Mouse (Mus musculus) macrophage (primary cell): Measurements from ENCODE around the gene Zap70. TPM values are rescaled to one million over a fixed set of nuclear protein-coding genes. Genes with fewer than 3 reads are reported as not detected.
A peak's percentile ranks its signal among the peaks of the same experiment; 100 is the strongest.

ENCODE experiments used
- H3K27ac ChIP-seq: fragments of 350-480 bp; formaldehyde crosslinking; 2 replicates; pipeline ENCODE4 v1.9.0; 2021
- H3K36me3 ChIP-seq: fragments of 350-480 bp; formaldehyde crosslinking; 2 replicates; pipeline ENCODE4 v1.9.0; 2021; ENCODE audit errors: inconsistent target
- H3K4me3 ChIP-seq: fragments of 350-480 bp; formaldehyde crosslinking; 2 replicates; pipeline ENCODE4 v1.9.0; 2021; ENCODE audit errors: inconsistent target
- H3K79me2 ChIP-seq: fragments of 350-480 bp; formaldehyde crosslinking; 2 replicates; pipeline ENCODE4 v1.9.0; 2021; ENCODE audit errors: inconsistent target
- WGBS: methylation state at CpG from one replicate; pipeline ENCODE4 v1.1.7; 2026; ENCODE audit warnings: inconsistent platforms; ENCODE audit not compliant: missing documents; 5-methylcytosine and 5-hydroxymethylcytosine counted together
- polyA plus RNA-seq: library from polyadenylated mRNA; stranded (reverse); fragments of 250-400 nt; gene quantifications from 3 replicates; pipeline ENCODE4 v1.2.4, GENCODE M21; 2018; ENCODE audit warnings: inconsistent platforms

The Zap70 gene
- polyA plus RNA-seq, 1 experiment from 2014 or later = not detected

- no peaks in the 10 kb centered on the region for H3K79me2 ChIP-seq
- 86% methylated on average over 9 of the region's 9 CpGs for WGBS
- no peak overlapping the region for H3K27ac ChIP-seq
- no peak overlapping the region for H3K4me3 ChIP-seq
- H3K36me3 ChIP-seq = no peaks in the 10 kb centered on the region
Observed at GRCm38 (mm10) chr1:36760401-36760800, 1.2 kb upstream of the Zap70 start.

GRCm38 (mm10) chr1:36761061-36761460, 537 bp upstream of the Zap70 start:
- Histone ChIP-seq H3K79me2 (no peaks in the 10 kb centered on the region), H3K4me3 (no peak overlapping the region), H3K27ac (no peak overlapping the region), H3K36me3 (no peaks in the 10 kb centered on the region)
- 90% methylated on average over 8 of the region's 8 CpGs for WGBS

- H3K4me3 ChIP-seq = no peak overlapping the region
- 6% methylated on average over 3 of the region's 4 CpGs for WGBS
- no peaks in the 10 kb centered on the region for H3K36me3 ChIP-seq
- H3K27ac ChIP-seq = no peak overlapping the region
- H3K79me2 ChIP-seq = no peaks in the 10 kb centered on the region
Observed at GRCm38 (mm10) chr1:36766431-36767205, 5.0 kb downstream of the Zap70 start.

- Histone ChIP-seq H3K36me3 (no peaks in the 10 kb centered on the region), H3K79me2 (no peaks in the 10 kb centered on the region), H3K4me3 (no peak overlapping the region), H3K27ac (no peak overlapping the region)
- 74% methylated on average over 10 of the region's 10 CpGs for WGBS
Observed at GRCm38 (mm10) chr1:36767321-36767720, 5.7 kb downstream of the Zap70 start.

- no peaks in the 10 kb centered on the region for H3K36me3 ChIP-seq
- H3K4me3 ChIP-seq = no peak overlapping the region
- H3K27ac ChIP-seq = no peak overlapping the region
- no peaks in the 10 kb centered on the region for H3K79me2 ChIP-seq
- 88% methylated on average over 5 of the region's 5 CpGs for WGBS
Observed at GRCm38 (mm10) chr1:36768786-36769185, 7.2 kb downstream of the Zap70 start.

- Histone ChIP-seq H3K27ac (no peak overlapping the region), H3K4me3 (no peak overlapping the region), H3K79me2 (no peaks in the 10 kb centered on the region), H3K36me3 (no peaks in the 10 kb centered on the region)
- 83% methylated on average over 1 of the region's 1 CpGs for WGBS
Observed at GRCm38 (mm10) chr1:36769951-36770350, 8.4 kb downstream of the Zap70 start.

- Histone ChIP-seq H3K4me3 (no peak overlapping the region), H3K36me3 (no peaks in the 10 kb centered on the region), H3K27ac (no peak overlapping the region), H3K79me2 (no peaks in the 10 kb centered on the region)
- 55% methylated on average over 26 of the region's 27 CpGs for WGBS
Observed at GRCm38 (mm10) chr1:36770998-36771397, 9.4 kb downstream of the Zap70 start.

- WGBS = 93% methylated on average over 9 of the region's 9 CpGs
- H3K79me2 ChIP-seq = no peaks in the 10 kb centered on the region
- H3K36me3 ChIP-seq = no peaks in the 10 kb centered on the region
Observed at GRCm38 (mm10) chr1:36772198-36772934, 10.8 kb downstream of the Zap70 start.

GRCm38 (mm10) chr1:36780793-36781192, 19.2 kb downstream of the Zap70 start:
- Histone ChIP-seq H3K79me2 (no peaks in the 10 kb centered on the region), H3K27ac (no peak overlapping the region), H3K36me3 (no peaks in the 10 kb centered on the region), H3K4me3 (no peak overlapping the region)
- WGBS = 86% methylated on average over 13 of the region's 13 CpGs

More at GRCm38 (mm10) chr1:36772198-36772934, 10.8 kb downstream of the Zap70 start:
- no peak overlapping the region for H3K27ac ChIP-seq
- H3K4me3 ChIP-seq = no peak overlapping the region

- 95% methylated on average over 11 of the region's 11 CpGs for WGBS
- Histone ChIP-seq H3K36me3 (no peaks in the 10 kb centered on the region), H3K27ac (no peak overlapping the region), H3K79me2 (no peaks in the 10 kb centered on the region), H3K4me3 (no peak overlapping the region)
Observed at GRCm38 (mm10) chr1:36782476-36782875, 20.9 kb downstream of the Zap70 start.

GRCm38 (mm10) chr1:36784365-36785134, 23.0 kb downstream of the Zap70 start:
- Histone ChIP-seq H3K4me3 (peak overlapping the region; percentile 22), H3K36me3 (no peaks in the 10 kb centered on the region), H3K79me2 (no peaks in the 10 kb centered on the region), H3K27ac (no peak overlapping the region)
- WGBS = 4% methylated on average over 20 of the region's 20 CpGs

GRCm38 (mm10) chr1:36785238-36785641, 23.6 kb downstream of the Zap70 start:
- WGBS = 5% methylated on average over 16 of the region's 16 CpGs
- H3K79me2 ChIP-seq = no peaks in the 10 kb centered on the region
- H3K4me3 ChIP-seq = peak overlapping the region; percentile 22
- no peaks in the 10 kb centered on the region for H3K36me3 ChIP-seq
- no peak overlapping the region for H3K27ac ChIP-seq

- Histone ChIP-seq H3K36me3 (no peaks in the 10 kb centered on the region), H3K4me3 (no peak overlapping the region), H3K79me2 (no peaks in the 10 kb centered on the region), H3K27ac (no peak overlapping the region)
- 95% methylated on average over 6 of the region's 7 CpGs for WGBS
Observed at GRCm38 (mm10) chr1:36786377-36786776, 24.8 kb downstream of the Zap70 start.

GRCm38 (mm10) chr1:36789416-36789815, 27.8 kb downstream of the Zap70 start:
- no peaks in the 10 kb centered on the region for H3K79me2 ChIP-seq
- no peak overlapping the region for H3K27ac ChIP-seq
- WGBS = 49% methylated on average over 8 of the region's 8 CpGs
- H3K36me3 ChIP-seq = peaks cover 25% of the 10 kb centered on the region
- no peak overlapping the region for H3K4me3 ChIP-seq

GRCm38 (mm10) chr1:36796711-36797110, 35.1 kb downstream of the Zap70 start:
- WGBS = 92% methylated on average over 7 of the region's 7 CpGs
- H3K27ac ChIP-seq = no peak overlapping the region
- peaks cover 90% of the 10 kb centered on the region for H3K36me3 ChIP-seq
- H3K4me3 ChIP-seq = no peak overlapping the region
- no peaks in the 10 kb centered on the region for H3K79me2 ChIP-seq
